Mouse (Mus musculus) heart, embryonic 14.5 days (tissue): Measurements from ENCODE around the gene Fanci. TPM values are rescaled to one million over a fixed set of nuclear protein-coding genes. Genes with fewer than 3 reads are reported as not detected.

ENCODE experiments used
- ATAC-seq: fragments of 200-750 bp; cut with Nextera tagmentation; 2 replicates; pipeline ENCODE4 v1.8.0; 2017; ENCODE audit warnings: low read depth, moderate TSS enrichment; ENCODE audit not compliant: insufficient number of reproducible peaks, insufficient read depth, low FRiP score
- H3K27ac ChIP-seq, 2 experiments: fragments of 200-500 bp in 1 of 2; fragments of 300-500 bp in 1 of 2; sonication (generic) in 1 of 2; replicated peaks in 1 of 2; 2 replicates each; pipeline ENCODE4 v1.5.1; 2012 to 2014; ENCODE audit warnings: low read depth in 2 of 2, low read length in 2 of 2, control low read depth in 1 of 2, mild to moderate bottlenecking in 1 of 2, mixed read lengths in 1 of 2; ENCODE audit not compliant: control insufficient read depth in 1 of 2, insufficient read depth in 1 of 2
- H3K27me3 ChIP-seq: fragments of 300-500 bp; sonication (generic); 2 replicates; pipeline ENCODE4 v1.6.1; 2014; ENCODE audit warnings: mild to moderate bottlenecking, low read length, control low read depth; ENCODE audit not compliant: control insufficient read depth, insufficient read depth
- H3K36me3 ChIP-seq: fragments of 300-500 bp; sonication (generic); 2 replicates; pipeline ENCODE4 v1.6.1; 2014; ENCODE audit warnings: mild to moderate bottlenecking, control low read depth, low read length, mixed read lengths; ENCODE audit not compliant: control insufficient read depth, insufficient read depth
- H3K4me1 ChIP-seq, 2 experiments: fragments of 200-500 bp in 1 of 2; fragments of 300-500 bp in 1 of 2; sonication (generic) in 1 of 2; 2 replicates each; pipeline ENCODE4 v1.6.1; 2012 to 2014; ENCODE audit warnings: low read length in 2 of 2, control low read depth in 1 of 2, mixed read lengths in 1 of 2; ENCODE audit not compliant: control insufficient read depth in 2 of 2, insufficient read depth in 2 of 2
- H3K4me2 ChIP-seq: fragments of 300-500 bp; sonication (generic); 2 replicates; pipeline ENCODE4 v1.6.1; 2014; ENCODE audit warnings: mild to moderate bottlenecking, low read length
- H3K4me3 ChIP-seq, 2 experiments: fragments of 200-500 bp in 1 of 2; fragments of 300-500 bp in 1 of 2; sonication (generic) in 1 of 2; 2 replicates each; pipeline ENCODE4 v1.5.1; 2012 to 2014; ENCODE audit warnings: low read length in 2 of 2, mild to moderate bottlenecking in 2 of 2, control low read depth in 1 of 2, low read depth in 1 of 2, moderate library complexity in 1 of 2; ENCODE audit not compliant: control insufficient read depth in 1 of 2, insufficient read depth in 1 of 2
- H3K9ac ChIP-seq: fragments of 300-500 bp; sonication (generic); 2 replicates; pipeline ENCODE4 v1.6.1; 2014; ENCODE audit warnings: mild to moderate bottlenecking, low read length
- H3K9me3 ChIP-seq: fragments of 300-500 bp; sonication (generic); 2 replicates; pipeline ENCODE4 v1.6.1; 2016; ENCODE audit warnings: low read length, control low read depth; ENCODE audit not compliant: control insufficient read depth
- WGBS: fragments of 180-500 bp; shearing (Covaris S2); extraction: QIAGEN DNeasy Blood & Tissue Kit; methylation state at CpG from one replicate; pipeline ENCODE4 v1.1.7; 2014; 5-methylcytosine and 5-hydroxymethylcytosine counted together
- polyA plus RNA-seq: library from polyadenylated mRNA; unstranded; fragments of >200 nt; fragmentation: Nextera tagmentation; extraction: Ambion mirVana; gene quantifications from 2 replicates; pipeline ENCODE4 v1.2.1, GENCODE M21; 2014

Fanci gene
- 8.9 and 9.2 TPM in 2 replicates for polyA plus RNA-seq

GRCm38 (mm10) chr7:79391883-79392649 is at the start of gene Fanci:
Gene Fanci, plus strand, starts transcription at chr7:79391929.
- peaks cover 2 to 6% of the 10 kb centered on the region in 2 experiments; a peak in 2 of 4 replicates for H3K4me1 ChIP-seq
- peak within 1 kb of the TSS; percentile 74 for H3K9ac ChIP-seq
- WGBS = under 1% methylated on average over 44 of the region's 44 CpGs
- no peaks in the 10 kb centered on the region for H3K9me3 ChIP-seq
- H3K27ac ChIP-seq = peak within 1 kb of the TSS; percentile 69 to 87
- peaks cover under 1% of the 10 kb centered on the region; the same call in 1 of the 2 replicates for H3K27me3 ChIP-seq
- peak within 1 kb of the TSS; percentile 71 to 91 for H3K4me3 ChIP-seq
- ATAC-seq = peak; percentile 88
- H3K4me2 ChIP-seq = peak within 1 kb of the TSS; percentile 97
- no peaks in the 10 kb centered on the region; the same call in 1 of the 2 replicates for H3K36me3 ChIP-seq

- H3K4me3 ChIP-seq = no peak overlapping the region
- WGBS = 51% methylated on average over 4 of the region's 4 CpGs
- peaks cover 16% of the 10 kb centered on the region for H3K36me3 ChIP-seq
- no peak overlapping the region for H3K27ac ChIP-seq
- H3K9ac ChIP-seq = no peak overlapping the region
- H3K27me3 ChIP-seq = no peaks in the 10 kb centered on the region
- H3K9me3 ChIP-seq = no peaks in the 10 kb centered on the region
- no peak for ATAC-seq
- H3K4me1 ChIP-seq = 0 out of 4 replicates have a peak, but pooled peaks cover 0 to 4% of the 10 kb centered on the region in 2 experiments
- no peak overlapping the region for H3K4me2 ChIP-seq
Observed at GRCm38 (mm10) chr7:79345902-79346301, 45.8 kb upstream of the Fanci start.

- Histone ChIP-seq H3K36me3 (peaks cover 17% of the 10 kb centered on the region), H3K4me2 (no peak overlapping the region), H3K4me1 (0 out of 4 replicates have a peak, but pooled peaks cover 0 to 4% of the 10 kb centered on the region in 2 experiments), H3K4me3 (no peak overlapping the region), H3K27ac (no peak overlapping the region), H3K9ac (no peak overlapping the region), H3K9me3 (no peaks in the 10 kb centered on the region), H3K27me3 (no peaks in the 10 kb centered on the region)
- 82% methylated on average over 8 of the region's 8 CpGs for WGBS
- no peak for ATAC-seq
Observed at GRCm38 (mm10) chr7:79346555-79347075, 45.1 kb upstream of the Fanci start.

- no peak overlapping the region for H3K4me3 ChIP-seq
- peaks cover 17% of the 10 kb centered on the region for H3K36me3 ChIP-seq
- no peak overlapping the region for H3K4me2 ChIP-seq
- no peak overlapping the region for H3K27ac ChIP-seq
- ATAC-seq = no peak
- H3K9me3 ChIP-seq = no peaks in the 10 kb centered on the region
- H3K27me3 ChIP-seq = no peaks in the 10 kb centered on the region
- WGBS = 73% methylated on average over 13 of the region's 13 CpGs
- 0 out of 4 replicates have a peak, but pooled peaks cover 0 to 4% of the 10 kb centered on the region in 2 experiments for H3K4me1 ChIP-seq
- no peak overlapping the region for H3K9ac ChIP-seq
Observed at GRCm38 (mm10) chr7:79347108-79347813, 44.5 kb upstream of the Fanci start.

GRCm38 (mm10) chr7:79348816-79349215 is 42.9 kb upstream of the Fanci start:
- H3K4me2 ChIP-seq = no peak overlapping the region
- 0 out of 4 replicates have a peak, but pooled peaks cover 0 to 4% of the 10 kb centered on the region in 2 experiments for H3K4me1 ChIP-seq
- no peaks in the 10 kb centered on the region for H3K9me3 ChIP-seq
- H3K27me3 ChIP-seq = no peaks in the 10 kb centered on the region
- H3K36me3 ChIP-seq = peaks cover 19% of the 10 kb centered on the region
- no peak overlapping the region for H3K27ac ChIP-seq
- H3K4me3 ChIP-seq = no peak overlapping the region
- WGBS = 69% methylated on average over 8 of the region's 8 CpGs
- no peak for ATAC-seq
- H3K9ac ChIP-seq = no peak overlapping the region

GRCm38 (mm10) chr7:79349738-79350386 is 41.9 kb upstream of the Fanci start:
- no peak overlapping the region for H3K4me3 ChIP-seq
- 0 out of 4 replicates have a peak, but pooled peaks cover 0 to 4% of the 10 kb centered on the region in 2 experiments for H3K4me1 ChIP-seq
- no peak overlapping the region for H3K4me2 ChIP-seq
- no peaks in the 10 kb centered on the region for H3K9me3 ChIP-seq
- H3K27me3 ChIP-seq = no peaks in the 10 kb centered on the region
- no peak overlapping the region for H3K27ac ChIP-seq
- H3K36me3 ChIP-seq = peaks cover 27% of the 10 kb centered on the region
- 41% methylated on average over 12 of the region's 12 CpGs for WGBS
- H3K9ac ChIP-seq = no peak overlapping the region
- no peak for ATAC-seq
